31 mouse cellular contexts compared by ENCODE assay signal in genomic region chr11:96605516-96605915, GRCm38 (mm10).
"Had no signal": no experiment of that assay in that cellular context is flagged by ENCODE, and none has a peak within 500 bp of the region (broad histone marks: within the 10 kb centered on the region; RNA-seq: fewer than 3 reads in every experiment).

No protein-coding gene starts in this region.

- H3K9me3 ChIP-seq: limb, embryonic 10.5 days; limb, embryonic 12.5 days; limb, embryonic 13.5 days; limb, embryonic 15.5 days; liver, embryonic 12.5 days; liver, embryonic 13.5 days; liver, embryonic 15.5 days; lung, embryonic 15.5 days; midbrain, embryonic 10.5 days; midbrain, embryonic 12.5 days; midbrain, embryonic 13.5 days; midbrain, embryonic 15.5 days had no signal

- H3K27me3 ChIP-seq: liver, embryonic 15.5 days; lung, embryonic 15.5 days; midbrain, embryonic 12.5 days; midbrain, embryonic 13.5 days; midbrain, embryonic 15.5 days; neural tube, embryonic 12.5 days had no signal

- H3K36me3 ChIP-seq: limb, embryonic 10.5 days; limb, embryonic 12.5 days; limb, embryonic 13.5 days; limb, embryonic 15.5 days; liver, embryonic 12.5 days; liver, embryonic 13.5 days; liver, embryonic 15.5 days; lung, embryonic 15.5 days; midbrain, embryonic 10.5 days; midbrain, embryonic 12.5 days; midbrain, embryonic 13.5 days; midbrain, embryonic 15.5 days; neural tube, embryonic 12.5 days had no signal

- H3K9ac ChIP-seq: limb, embryonic 12.5 days; limb, embryonic 13.5 days; limb, embryonic 15.5 days; liver, embryonic 12.5 days; liver, embryonic 13.5 days; liver, embryonic 14.5 days; liver, embryonic 15.5 days; liver, postnatal 0 days; lung, embryonic 14.5 days; lung, embryonic 15.5 days; midbrain, embryonic 12.5 days; midbrain, embryonic 13.5 days; midbrain, embryonic 15.5 days; neural tube, embryonic 12.5 days had no signal

- H3K4me2 ChIP-seq: limb, embryonic 12.5 days; limb, embryonic 13.5 days; limb, embryonic 15.5 days; liver, embryonic 11.5 days; liver, embryonic 12.5 days; liver, embryonic 13.5 days; liver, embryonic 15.5 days; lung, embryonic 14.5 days; lung, embryonic 15.5 days; midbrain, embryonic 11.5 days; midbrain, embryonic 12.5 days; midbrain, embryonic 13.5 days; midbrain, embryonic 15.5 days; neural tube, embryonic 12.5 days had no signal

- H3K4me3 ChIP-seq: limb, embryonic 10.5 days; limb, embryonic 12.5 days; limb, embryonic 13.5 days; limb, embryonic 15.5 days; liver, embryonic 12.5 days; liver, embryonic 13.5 days; liver, embryonic 15.5 days; lung, embryonic 15.5 days; megakaryocyte, embryonic 14.5 days; midbrain, embryonic 10.5 days; midbrain, embryonic 12.5 days; midbrain, embryonic 13.5 days; midbrain, embryonic 15.5 days; myocyte; neural tube, embryonic 12.5 days had no signal

- H3K4me1 ChIP-seq: limb, embryonic 12.5 days; limb, embryonic 15.5 days; liver, embryonic 12.5 days; liver, embryonic 13.5 days; liver, embryonic 15.5 days; midbrain, embryonic 13.5 days; midbrain, embryonic 15.5 days; neural tube, embryonic 12.5 days had no signal

- DNase-seq: left cerebral cortex, postnatal 4 days; liver; liver, embryonic 13.5 days; liver, postnatal 0 days; lung, adult 18-20 months; lung, adult 2 months; lung, postnatal 10 days; lung, postnatal 14 days; lung, postnatal 4 days; midbrain, embryonic 14.5 days had no signal

- ATAC-seq: liver, embryonic 12.5 days; liver, postnatal 0 days; lung, postnatal 0 days; midbrain, embryonic 13.5 days; midbrain, embryonic 15.5 days; midbrain, embryonic 16.5 days had no signal

- H3K27ac ChIP-seq: limb, embryonic 10.5 days; limb, embryonic 12.5 days; limb, embryonic 13.5 days; limb, embryonic 15.5 days; liver, embryonic 12.5 days; liver, embryonic 13.5 days; liver, embryonic 14.5 days; liver, embryonic 15.5 days; macrophage; midbrain, embryonic 10.5 days; midbrain, embryonic 12.5 days; midbrain, embryonic 13.5 days; midbrain, embryonic 15.5 days; neural tube, embryonic 12.5 days had no signal
